Mouse (Mus musculus) heart, postnatal 0 days (tissue): ENCODE results near the gene Cars2.
"Not testable (repeated sequence)": the region's sequence is repeated elsewhere in the genome, so short reads cannot be mapped to it uniquely, and the experiment has no call there.

Experiments used
- CTCF ChIP-seq: IDR thresholded peaks from 2 replicates; pipeline ENCODE4 v1.5.1; 2016; ENCODE audit warnings: antibody characterized with exemption, control low read depth, low read depth
- EP300 ChIP-seq: IDR thresholded peaks from 2 replicates; pipeline ENCODE4 v1.6.1; 2016; ENCODE audit warnings: antibody characterized with exemption, low read depth

- TF ChIP-seq CTCF, EP300: not testable (repeated sequence)
Measured at GRCm38 (mm10) chr8:11492340-11492739, 58.2 kb downstream of the Cars2 start.
